Mouse (Mus musculus) ES-Bruce4 (cell line): ENCODE measurements around the gene Lama4. TPM values are rescaled to one million over a fixed set of nuclear protein-coding genes. Genes with fewer than 3 reads are reported as not detected.

Experiments
- H3K27ac ChIP-seq: 2 replicates; pipeline ENCODE4 v1.5.1; 2012; ENCODE audit warnings: low read length, inconsistent platforms; ENCODE audit not compliant: insufficient read depth
- H3K27me3 ChIP-seq: 2 replicates; pipeline ENCODE4 v1.6.1; 2012; ENCODE audit warnings: mild to moderate bottlenecking, low read length, inconsistent platforms; ENCODE audit not compliant: control insufficient read depth, poor library complexity, insufficient read depth, severe bottlenecking
- H3K36me3 ChIP-seq: 2 replicates; pipeline ENCODE4 v1.6.1; 2012; ENCODE audit warnings: inconsistent platforms, mild to moderate bottlenecking, low read length, moderate library complexity; ENCODE audit not compliant: control insufficient read depth, poor library complexity, insufficient read depth, severe bottlenecking
- H3K4me1 ChIP-seq: one replicate; pipeline ENCODE4 v1.8.1; 2011; ENCODE audit warnings: low read length; ENCODE audit not compliant: control insufficient read depth, insufficient read depth
- H3K4me3 ChIP-seq: 2 replicates; pipeline ENCODE4 v1.5.1; 2011; ENCODE audit warnings: low read depth, mild to moderate bottlenecking, low read length
- H3K9ac ChIP-seq: 2 replicates; pipeline ENCODE4 v1.6.1; 2012; ENCODE audit warnings: low read depth, mild to moderate bottlenecking, inconsistent platforms; ENCODE audit not compliant: poor library complexity, severe bottlenecking
- H3K9me3 ChIP-seq: replicated peaks from 2 replicates; pipeline ENCODE4 v1.6.1; 2012; ENCODE audit warnings: mild to moderate bottlenecking, low read length, inconsistent platforms; ENCODE audit not compliant: control insufficient read depth, poor library complexity, insufficient read depth, severe bottlenecking
- CTCF ChIP-seq: IDR thresholded peaks from one replicate; pipeline ENCODE4 v1.8.1; 2011; ENCODE audit warnings: low read depth, low read length
- EP300 ChIP-seq: IDR thresholded peaks from 2 replicates; pipeline ENCODE4 v1.6.1; 2011; ENCODE audit warnings: low read depth, low read length; ENCODE audit not compliant: insufficient read depth
- POLR2A ChIP-seq: IDR thresholded peaks from one replicate; pipeline ENCODE4 v1.8.1; 2011; ENCODE audit warnings: low read length; ENCODE audit not compliant: insufficient read depth
- polyA plus RNA-seq: library from polyadenylated mRNA; stranded (reverse); fragments of >200 nt; gene quantifications from 2 replicates; pipeline ENCODE4 v1.2.4, GENCODE M21; 2011; ENCODE audit warnings: low read depth; ENCODE audit not compliant: missing spikeins, insufficient read depth, insufficient read length

The Lama4 gene
- polyA plus RNA-seq, 1 experiment, result 1.7 TPM

DNA sequence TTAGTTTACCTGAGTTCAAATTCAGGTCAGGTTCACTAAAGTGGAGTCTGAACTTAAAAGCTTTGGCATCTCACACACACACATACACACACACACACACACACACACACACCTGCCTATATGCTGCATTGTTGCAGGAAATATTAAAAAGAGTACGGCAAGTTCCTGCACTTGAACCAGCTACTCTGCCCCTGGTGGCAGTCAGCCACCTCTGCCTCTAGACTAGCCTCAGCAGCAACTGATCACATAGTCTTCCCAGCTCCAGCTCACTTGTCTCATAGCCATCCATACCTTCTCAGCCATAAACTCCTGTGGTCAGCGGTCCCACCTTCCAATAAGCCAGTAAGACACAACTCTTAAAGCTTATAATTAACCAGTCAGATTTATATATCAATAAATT lies 37.2 kb downstream of the Lama4 start:
- Histone ChIP-seq H3K36me3 (no peaks in the 10 kb centered on the region), H3K4me3 (no peak overlapping the region), H3K9ac (no peak overlapping the region), H3K27me3 (no peaks in the 10 kb centered on the region), H3K27ac (no peak overlapping the region), H3K4me1 (no peaks in the 10 kb centered on the region), H3K9me3 (no peaks in the 10 kb centered on the region)
- TF ChIP-seq EP300 (no peak), POLR2A (no peak), CTCF (peak; percentile 17)

GRCm38 (mm10) chr10:39003520-39003919 lies 38.2 kb downstream of the Lama4 start:
- Histone ChIP-seq H3K9ac (no peak overlapping the region), H3K4me3 (no peak overlapping the region), H3K36me3 (no peaks in the 10 kb centered on the region), H3K4me1 (no peaks in the 10 kb centered on the region), H3K9me3 (no peaks in the 10 kb centered on the region), H3K27ac (no peak overlapping the region), H3K27me3 (no peaks in the 10 kb centered on the region)
- no peak for TF ChIP-seq EP300
- no peak for TF ChIP-seq POLR2A
- TF ChIP-seq CTCF, result no peak

- TF ChIP-seq CTCF (no peak), EP300 (no peak), POLR2A (no peak)
- Histone ChIP-seq H3K27me3 (no peaks in the 10 kb centered on the region), H3K36me3 (no peaks in the 10 kb centered on the region), H3K4me1 (no peaks in the 10 kb centered on the region), H3K4me3 (no peak overlapping the region), H3K9me3 (no peaks in the 10 kb centered on the region), H3K27ac (no peak overlapping the region), H3K9ac (no peak overlapping the region)
Observed at GRCm38 (mm10) chr10:39005494-39005893, 40.2 kb downstream of the Lama4 start.

DNA sequence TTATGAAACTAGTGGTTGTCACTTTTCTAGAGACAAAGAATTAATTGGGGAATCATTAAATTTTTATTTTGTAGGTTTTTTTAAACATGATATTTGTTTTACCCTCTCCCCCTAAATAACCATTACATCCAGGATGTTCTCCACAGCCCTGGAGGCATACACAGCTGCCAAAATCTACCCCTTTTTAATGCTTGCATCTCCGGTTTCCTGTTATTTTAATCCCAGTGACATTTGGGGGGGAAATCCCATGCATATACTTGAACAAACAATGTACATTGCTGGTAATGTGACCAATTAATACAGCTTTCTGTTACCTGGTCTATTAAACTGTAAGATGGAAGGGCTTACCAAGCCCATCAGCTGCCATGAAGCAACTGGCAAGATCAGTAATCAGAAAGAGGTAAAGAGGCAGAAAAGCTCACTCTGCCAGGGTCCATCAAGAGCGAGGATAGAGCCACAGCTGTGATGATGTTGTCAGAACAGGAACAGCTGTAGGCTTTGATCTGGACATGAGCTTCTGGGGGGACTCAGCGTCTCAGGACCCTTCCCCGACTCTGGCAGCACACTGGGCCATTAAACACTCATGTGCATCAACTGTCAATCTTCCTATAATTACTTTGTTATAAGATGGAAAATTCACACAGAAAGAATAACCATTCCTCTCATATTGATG lies 41.3 kb downstream of the Lama4 start:
- no peak overlapping the region for H3K27ac ChIP-seq
- no peaks in the 10 kb centered on the region for H3K36me3 ChIP-seq
- H3K9ac ChIP-seq, result no peak overlapping the region
- H3K9me3 ChIP-seq, result no peaks in the 10 kb centered on the region
- no peak overlapping the region for H3K4me3 ChIP-seq
- no peaks in the 10 kb centered on the region for H3K4me1 ChIP-seq
- no peaks in the 10 kb centered on the region for H3K27me3 ChIP-seq
- no peak for TF ChIP-seq EP300
- TF ChIP-seq POLR2A, result no peak
- no peak for TF ChIP-seq CTCF

DNA sequence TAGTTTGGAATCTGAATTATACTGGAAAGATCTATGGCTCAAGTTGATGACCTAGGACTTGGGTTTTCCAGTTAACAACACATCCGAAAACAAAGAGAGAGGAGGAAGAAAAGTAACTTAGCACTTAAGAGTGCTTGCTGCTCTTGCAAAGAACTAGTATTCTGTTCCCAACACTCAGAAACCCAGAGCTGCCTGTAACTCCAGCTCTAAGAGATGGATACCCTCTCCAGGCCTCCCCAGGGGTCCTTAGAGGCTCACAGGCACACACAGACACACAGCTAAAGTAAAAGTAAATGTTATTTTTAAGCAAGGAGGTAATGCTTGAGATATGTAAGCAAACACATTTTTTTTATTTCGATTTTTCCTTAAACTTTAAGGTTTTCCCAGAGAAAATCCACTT lies 49.5 kb downstream of the Lama4 start:
- Histone ChIP-seq H3K27me3 (no peaks in the 10 kb centered on the region), H3K4me1 (no peaks in the 10 kb centered on the region), H3K9ac (no peak overlapping the region), H3K27ac (no peak overlapping the region), H3K4me3 (no peak overlapping the region), H3K36me3 (no peaks in the 10 kb centered on the region), H3K9me3 (no peaks in the 10 kb centered on the region)
- TF ChIP-seq EP300, result no peak
- no peak for TF ChIP-seq CTCF
- no peak for TF ChIP-seq POLR2A

DNA sequence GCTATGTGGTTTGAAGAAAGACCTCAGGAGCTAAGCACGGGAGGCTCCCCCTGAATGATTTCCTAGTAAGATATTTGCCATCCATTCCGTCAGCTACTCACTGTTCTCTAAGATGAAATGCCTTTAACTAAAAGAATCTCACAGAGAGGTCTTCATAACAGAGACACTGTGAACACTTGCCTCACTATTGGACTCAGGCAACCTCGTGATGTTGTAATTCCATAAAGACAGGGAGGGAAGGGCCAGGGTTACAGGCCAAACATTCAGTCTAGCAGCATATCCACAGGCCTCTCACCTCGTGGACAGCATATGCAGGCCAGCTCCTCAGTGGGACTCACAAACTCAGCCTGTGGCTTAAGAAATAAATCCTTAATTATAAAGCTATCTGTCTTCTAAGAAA lies 52.7 kb downstream of the Lama4 start:
- Histone ChIP-seq H3K4me3 (no peak overlapping the region), H3K36me3 (no peaks in the 10 kb centered on the region), H3K9ac (no peak overlapping the region), H3K4me1 (no peaks in the 10 kb centered on the region), H3K27me3 (no peaks in the 10 kb centered on the region), H3K27ac (no peak overlapping the region), H3K9me3 (no peaks in the 10 kb centered on the region)
- TF ChIP-seq CTCF (no peak), EP300 (no peak), POLR2A (no peak)
